Mouse (Mus musculus) CH12.LX (cell line): Measurements from ENCODE around the gene Lin9. TPM values are rescaled to one million over a fixed set of nuclear protein-coding genes. Genes with fewer than 3 reads are reported as not detected.

Experiments
- DNase-seq: peaks from one replicate; pipeline ENCODE4 v3.0.0-alpha.2; 2013; ENCODE audit errors: extremely low read depth
- H3K27ac ChIP-seq: 2 replicates; pipeline ENCODE4 v1.5.1; 2012; ENCODE audit warnings: low read depth, mild to moderate bottlenecking, control low read depth, moderate library complexity; ENCODE audit not compliant: insufficient read depth
- H3K27me3 ChIP-seq: replicated peaks from 2 replicates; pipeline ENCODE3; 2012; ENCODE audit warnings: inconsistent platforms
- H3K36me3 ChIP-seq, 2 experiments: replicated peaks in 1 of 2; 2 replicates each; pipeline versions ENCODE3 to v1.6.1; 2012; ENCODE audit warnings: inconsistent platforms in 1 of 2, low read length in 1 of 2, mild to moderate bottlenecking in 1 of 2, mixed read lengths in 1 of 2, moderate library complexity in 1 of 2; ENCODE audit not compliant: control insufficient read depth in 1 of 2, insufficient read depth in 1 of 2
- H3K4me1 ChIP-seq, 2 experiments: 2 replicates each; pipeline ENCODE4 v1.6.1; 2012; ENCODE audit warnings: inconsistent platforms in 1 of 2, moderate library complexity in 1 of 2; ENCODE audit not compliant: insufficient read depth in 2 of 2, control insufficient read depth in 1 of 2
- H3K4me2 ChIP-seq: 2 replicates; pipeline ENCODE4 v1.6.1; 2012; ENCODE audit warnings: low read depth, mild to moderate bottlenecking, control low read depth; ENCODE audit not compliant: poor library complexity, insufficient read depth, severe bottlenecking
- H3K4me3 ChIP-seq, 3 experiments: fragments of 150-350 bp in 1 of 3; sonication (generic) in 1 of 3; replicated peaks in 1 of 3; 2 replicates each; pipeline versions ENCODE3 to v1.5.1; 2011 to 2012; ENCODE audit warnings: low read depth in 2 of 3, low read length in 2 of 3, mild to moderate bottlenecking in 2 of 3, moderate library complexity in 2 of 3, control low read depth in 1 of 3, improper control_type of control experiment in 1 of 3, inconsistent platforms in 1 of 3, mixed read lengths in 1 of 3; ENCODE audit not compliant: poor library complexity in 1 of 3
- H3K79me2 ChIP-seq: replicated peaks from 2 replicates; pipeline ENCODE4 v1.6.1; 2012; ENCODE audit warnings: mild to moderate bottlenecking, moderate library complexity; ENCODE audit not compliant: control insufficient read depth, poor library complexity, insufficient read depth, severe bottlenecking; ENCODE audit errors: extremely low read depth
- H3K9ac ChIP-seq: 2 replicates; pipeline ENCODE4 v1.6.1; 2012; ENCODE audit warnings: low read depth, mild to moderate bottlenecking, control low read depth, moderate library complexity; ENCODE audit not compliant: insufficient read depth
- H3K9me3 ChIP-seq: replicated peaks from 2 replicates; pipeline ENCODE3; 2012; ENCODE audit warnings: low read length, inconsistent platforms, mixed read lengths
- BHLHE40 ChIP-seq: IDR thresholded peaks from 2 replicates; pipeline ENCODE4 v1.6.1; 2011; ENCODE audit warnings: mild to moderate bottlenecking, low read depth, low read length, improper control_type of control experiment
- CHD1 ChIP-seq: IDR thresholded peaks from 2 replicates; pipeline ENCODE4 v1.6.1; 2012; ENCODE audit warnings: low read depth, low read length, improper control_type of control experiment, inconsistent platforms
- CHD2 ChIP-seq: IDR thresholded peaks from 2 replicates; pipeline ENCODE4 v1.6.1; 2011; ENCODE audit warnings: low read length, improper control_type of control experiment
- CTCF ChIP-seq, 2 experiments: IDR thresholded peaks in 1 of 2; conservative IDR thresholded peaks in 1 of 2; 2 replicates each; pipeline ENCODE4 v1.5.1; 2011 to 2012; ENCODE audit warnings: low read depth in 2 of 2, low read length in 2 of 2, improper control_type of control experiment in 1 of 2, inconsistent platforms in 1 of 2, mild to moderate bottlenecking in 1 of 2, moderate library complexity in 1 of 2
- E2F4 ChIP-seq: IDR thresholded peaks from 2 replicates; pipeline ENCODE4 v1.6.1; 2011; ENCODE audit warnings: low read depth, low read length, improper control_type of control experiment; ENCODE audit not compliant: insufficient replicate concordance
- ELF1 ChIP-seq: IDR thresholded peaks from 2 replicates; pipeline ENCODE4 v1.6.1; 2014; ENCODE audit warnings: low read depth, mild to moderate bottlenecking, inconsistent platforms, low read length, improper control_type of control experiment
- EP300 ChIP-seq: IDR thresholded peaks from 2 replicates; pipeline ENCODE4 v1.6.1; 2011; ENCODE audit warnings: low read length, improper control_type of control experiment
- GABPA ChIP-seq: IDR thresholded peaks from 2 replicates; pipeline ENCODE4 v1.6.1; 2012; ENCODE audit warnings: low read depth, low read length, improper control_type of control experiment, inconsistent platforms; ENCODE audit not compliant: insufficient replicate concordance
- JUN ChIP-seq: IDR thresholded peaks from 2 replicates; pipeline ENCODE4 v1.6.1; 2011; ENCODE audit warnings: low read depth, mild to moderate bottlenecking, low read length, improper control_type of control experiment, moderate library complexity; ENCODE audit not compliant: insufficient read depth
- KAT2A ChIP-seq: IDR thresholded peaks from 2 replicates; pipeline ENCODE4 v1.6.1; 2012; ENCODE audit warnings: low read length, improper control_type of control experiment, inconsistent platforms; ENCODE audit not compliant: insufficient replicate concordance
- MAFK ChIP-seq: IDR thresholded peaks from 2 replicates; pipeline ENCODE4 v1.6.1; 2011; ENCODE audit warnings: low read length, improper control_type of control experiment; ENCODE audit not compliant: insufficient replicate concordance
- MAX ChIP-seq: IDR thresholded peaks from 2 replicates; pipeline ENCODE4 v1.6.1; 2011; ENCODE audit warnings: low read length, improper control_type of control experiment
- PAX5 ChIP-seq: IDR thresholded peaks from 2 replicates; pipeline ENCODE4 v1.6.1; 2012; ENCODE audit warnings: low read length, inconsistent platforms, mixed read lengths
- POLR2AphosphoS2 ChIP-seq: IDR thresholded peaks from 2 replicates; pipeline ENCODE4 v1.6.1; 2011; ENCODE audit warnings: low read depth, low read length, improper control_type of control experiment
- RAD21 ChIP-seq: IDR thresholded peaks from 2 replicates; pipeline ENCODE4 v1.6.1; 2011; ENCODE audit warnings: low read depth, mild to moderate bottlenecking, low read length, improper control_type of control experiment, moderate library complexity
- RCOR1 ChIP-seq: conservative IDR thresholded peaks from 2 replicates; pipeline ENCODE4 v1.6.1; 2012; ENCODE audit warnings: low read depth, mild to moderate bottlenecking, inconsistent platforms, low read length, improper control_type of control experiment
- SIN3A ChIP-seq: IDR thresholded peaks from 2 replicates; pipeline ENCODE4 v1.6.1; 2012; ENCODE audit warnings: low read length, improper control_type of control experiment, inconsistent platforms
- SMC3 ChIP-seq: IDR thresholded peaks from 2 replicates; pipeline ENCODE4 v1.6.1; 2011; ENCODE audit warnings: low read depth, low read length, improper control_type of control experiment
- TCF12 ChIP-seq: IDR thresholded peaks from 2 replicates; pipeline ENCODE4 v1.6.1; 2014; ENCODE audit warnings: low read depth, mild to moderate bottlenecking, inconsistent platforms, low read length, improper control_type of control experiment
- UBTF ChIP-seq: IDR thresholded peaks from 2 replicates; pipeline ENCODE4 v1.6.1; 2012; ENCODE audit warnings: low read depth, mild to moderate bottlenecking, inconsistent platforms, low read length, improper control_type of control experiment, moderate library complexity
- ZMIZ1 ChIP-seq: IDR thresholded peaks from 2 replicates; pipeline ENCODE4 v1.6.1; 2012; ENCODE audit warnings: low read depth, mild to moderate bottlenecking, inconsistent platforms, low read length, improper control_type of control experiment
- ZNF384 ChIP-seq: IDR thresholded peaks from 2 replicates; pipeline ENCODE4 v1.6.1; 2012; ENCODE audit warnings: low read depth, low read length, improper control_type of control experiment, inconsistent platforms
- dilution Hi-C: fragments of 300-500 bp; cut with MboI; formaldehyde crosslinking; loops from 2 replicates; pipeline ENCODE4 v1.14.3; 2020; ENCODE audit warnings: low sequenced_read_pairs; ENCODE audit not compliant: extremely low pct_unique_long_range_greater_than_20kb, extremely low pct_ligation_motif_present
- in situ Hi-C: fragments of 300-500 bp; cut with MboI; formaldehyde crosslinking; loops from 3 replicates; pipeline ENCODE4 v1.14.3; 2019; ENCODE audit warnings: low sequenced_read_pairs, low pct_ligation_motif_present, low pct_unique_long_range_greater_than_20kb, mixed read lengths
- polyA plus RNA-seq: library from polyadenylated mRNA; unstranded; fragments of >175 nt; gene quantifications from 2 replicates; pipeline ENCODE4 v1.2.1, GENCODE M21; 2012; ENCODE audit warnings: low read depth; ENCODE audit not compliant: insufficient read length
- total RNA-seq, 2 experiments: library from RNA; depleted of rRNA; stranded (reverse); fragments of 300-350 nt in 1 of 2; fragments of >200 nt in 1 of 2; gene quantifications; 2 replicates each; pipeline ENCODE4 v1.2.3; 2012 to 2014

Lin9 gene
- total and polyA plus RNA-seq, 3 experiments, result 7.6 to 24.5 (median 13.5) TPM

DNA sequence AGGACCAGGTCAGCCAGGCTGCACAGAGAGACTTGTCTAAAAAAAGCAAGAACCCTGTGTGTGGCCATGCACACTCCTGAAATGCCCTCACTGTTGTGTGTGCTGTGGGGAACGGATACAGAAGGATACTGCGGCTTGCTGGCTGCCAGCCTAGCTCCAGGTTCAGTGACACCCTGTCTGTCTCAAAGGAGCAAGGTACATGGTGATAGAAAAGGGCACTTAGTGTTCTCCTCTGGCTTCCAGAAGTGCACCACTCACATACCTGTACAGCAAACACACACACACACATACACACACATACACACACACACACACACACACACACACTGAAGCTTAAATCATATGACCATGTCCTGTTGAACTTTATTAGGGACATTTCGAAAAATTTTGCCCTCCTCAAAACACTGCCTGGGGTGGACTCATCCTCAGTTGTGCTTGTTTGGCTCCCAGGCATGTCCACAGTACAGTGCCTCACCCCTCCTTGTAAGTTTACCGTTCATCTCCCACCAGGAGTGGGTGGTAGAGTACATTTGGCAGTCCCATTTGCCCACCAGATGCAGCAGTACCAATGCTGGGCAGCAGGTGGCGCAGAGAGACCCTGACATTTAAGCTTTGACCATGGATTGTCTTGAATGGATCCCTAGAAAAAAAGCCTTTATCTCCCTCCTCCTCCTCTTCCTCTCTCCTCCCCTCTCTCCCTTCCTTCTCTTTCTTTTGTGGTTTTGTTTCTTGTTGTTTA lies 79.2 kb downstream of the Lin9 start:
- H3K4me2 ChIP-seq, result no peak overlapping the region
- no peak overlapping the region for H3K9ac ChIP-seq
- H3K9me3 ChIP-seq, result no peaks in the 10 kb centered on the region
- no peaks in the 10 kb centered on the region for H3K79me2 ChIP-seq
- H3K4me1 ChIP-seq, result peaks cover under 1 to 18% of the 10 kb centered on the region in 2 experiments; a peak in 3 of 4 replicates
- peak; percentile 87 for TF ChIP-seq SMC3
- no peak for TF ChIP-seq CHD1
- TF ChIP-seq CTCF (conservative IDR thresholded peaks at IDR 0.05 in 1 of 2, IDR thresholded peaks at IDR 0.05 in 1 of 2; ENCODE audit: low read depth in 2 of 2, low read length in 2 of 2), result peak; percentile 90 to 96
- TF ChIP-seq POLR2AphosphoS2, result no peak
- TF ChIP-seq ZNF384, result peak; percentile 51
- peak; percentile 72 for TF ChIP-seq RAD21
- peak; percentile 74 for DNase-seq
- in situ Hi-C loops, result loop anchor here (5.0 kb wide), 1 partner anchor 42 kb away; no protein-coding TSS in a partner anchor
- no peak overlapping the region for H3K27ac ChIP-seq
- dilution Hi-C loops, result no loop called here
- no peaks in the 10 kb centered on the region for H3K27me3 ChIP-seq
- no peak overlapping the region for H3K4me3 ChIP-seq
- H3K36me3 ChIP-seq, result no peaks in the 10 kb centered on the region

DNA sequence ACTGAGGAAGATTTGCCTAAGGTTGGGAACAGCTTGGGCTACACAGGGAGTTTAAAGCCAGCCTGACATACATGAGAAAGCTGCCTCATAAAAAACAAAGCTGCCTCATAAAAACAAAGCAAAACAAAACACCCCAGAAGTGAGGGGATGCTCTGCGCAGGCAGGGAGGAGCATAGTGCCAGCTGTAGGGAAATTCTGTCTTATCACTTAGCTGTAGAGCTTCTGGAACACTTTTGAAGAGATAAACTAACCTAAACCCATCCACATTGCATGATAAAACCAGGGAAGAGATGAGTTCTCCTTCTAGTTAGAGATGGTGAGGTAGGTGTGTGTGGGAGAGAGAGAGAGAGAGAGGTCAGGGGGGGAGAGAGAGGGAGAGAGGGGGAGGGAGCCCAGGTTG lies 81.7 kb downstream of the Lin9 start:
- Histone ChIP-seq H3K4me3 (no peak overlapping the region), H3K9me3 (no peaks in the 10 kb centered on the region), H3K4me1 (peaks cover 2 to 28% of the 10 kb centered on the region in 2 experiments; a peak in 3 of 4 replicates), H3K79me2 (peaks cover 12% of the 10 kb centered on the region), H3K36me3 (no peaks in the 10 kb centered on the region), H3K4me2 (no peak overlapping the region), H3K9ac (no peak overlapping the region), H3K27ac (no peak overlapping the region), H3K27me3 (no peaks in the 10 kb centered on the region)
- in situ Hi-C loops, result loop anchor here (5.0 kb wide), 1 partner anchor 40 kb away; no protein-coding TSS in a partner anchor
- dilution Hi-C loops, result no loop called here
- TF ChIP-seq UBTF, result no peak
- no peak for DNase-seq

DNA sequence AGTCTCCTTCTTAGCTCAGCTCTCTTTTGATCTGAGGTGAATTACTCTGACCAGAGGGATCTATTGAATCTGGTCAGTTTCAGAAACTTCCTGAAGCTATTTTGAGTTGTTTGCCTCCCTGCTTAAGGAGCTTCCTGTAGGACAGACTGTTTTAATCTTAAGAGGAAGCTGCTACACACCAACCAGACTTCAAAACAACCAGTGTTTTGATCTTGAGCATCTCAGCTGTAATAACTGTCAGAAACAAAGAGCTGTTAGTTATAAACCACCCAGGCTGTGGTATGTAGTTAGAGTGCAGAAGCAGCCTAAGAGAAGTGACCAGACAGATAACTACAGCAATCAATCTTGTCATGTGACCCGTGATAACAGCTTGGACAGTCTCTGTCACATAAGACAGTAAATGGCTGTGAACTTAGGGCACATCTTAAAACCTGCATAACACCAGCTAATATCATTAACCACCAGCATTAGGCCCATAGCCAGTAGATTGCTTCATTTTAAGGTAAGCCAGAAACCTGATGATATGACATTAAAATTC lies 82.8 kb downstream of the Lin9 start:
- dilution Hi-C loops, result no loop called here
- H3K4me1 ChIP-seq, result peaks cover 6 to 32% of the 10 kb centered on the region in 2 experiments; a peak in 3 of 4 replicates
- no peak overlapping the region for H3K4me2 ChIP-seq
- no peak for DNase-seq
- H3K27ac ChIP-seq, result no peak overlapping the region
- H3K27me3 ChIP-seq, result no peaks in the 10 kb centered on the region
- peaks cover 22% of the 10 kb centered on the region for H3K79me2 ChIP-seq
- in situ Hi-C loops, result loop anchor here (5.0 kb wide), 1 partner anchor 39 kb away; no protein-coding TSS in a partner anchor
- no peaks in the 10 kb centered on the region for H3K9me3 ChIP-seq
- no peak overlapping the region for H3K4me3 ChIP-seq
- TF ChIP-seq TCF12, result no peak
- TF ChIP-seq CHD2, result no peak
- no peak for TF ChIP-seq UBTF
- TF ChIP-seq CTCF (conservative IDR thresholded peaks at IDR 0.05 in 1 of 2, IDR thresholded peaks at IDR 0.05 in 1 of 2; ENCODE audit: low read depth in 2 of 2, low read length in 2 of 2), result no peak
- no peak for TF ChIP-seq MAX
- TF ChIP-seq RAD21, result no peak
- TF ChIP-seq PAX5, result no peak
- TF ChIP-seq ZNF384, result no peak
- no peak for TF ChIP-seq MAFK
- no peak for TF ChIP-seq ZMIZ1
- TF ChIP-seq JUN, result no peak
- no peak for TF ChIP-seq E2F4
- TF ChIP-seq EP300, result no peak
- TF ChIP-seq GABPA, result no peak
- no peak for TF ChIP-seq KAT2A
- TF ChIP-seq RCOR1, result no peak
- TF ChIP-seq ELF1, result no peak
- no peak for TF ChIP-seq POLR2AphosphoS2
- no peak for TF ChIP-seq BHLHE40
- no peak for TF ChIP-seq SIN3A
- H3K36me3 ChIP-seq, result no peaks in the 10 kb centered on the region
- H3K9ac ChIP-seq, result no peak overlapping the region
